Mouse (Mus musculus): ENCODE measurements around the gene Scd3.

- no peak for TF ChIP-seq CTCF (IDR thresholded peaks at IDR 0.05)
- TF ChIP-seq EP300 (IDR thresholded peaks at IDR 0.05): no peak
Measured at GRCm38 (mm10) chr19:44265300-44265699, 62.2 kb downstream of the Scd3 start.
